Mouse (Mus musculus) kidney, embryonic 16.5 days (tissue): Measurements from ENCODE around the gene Gm26602. TPM values are rescaled to one million over a fixed set of nuclear protein-coding genes. Genes with fewer than 3 reads are reported as not detected.
A peak's percentile ranks its signal among the peaks of the same experiment; 100 is the strongest.
"Not testable (repeated sequence)": the region's sequence is repeated elsewhere in the genome, so short reads cannot be mapped to it uniquely, and the experiment has no call there.

ENCODE experiments used
- ATAC-seq: fragments of 200-750 bp; cut with Nextera tagmentation; 2 replicates; pipeline ENCODE4 v1.8.0; 2017; ENCODE audit warnings: moderate TSS enrichment; ENCODE audit not compliant: low FRiP score, low TSS enrichment
- H3K27ac ChIP-seq: fragments of 300-500 bp; sonication (generic); 2 replicates; pipeline ENCODE4 v1.5.1; 2014; ENCODE audit warnings: low read length
- H3K27me3 ChIP-seq: fragments of 300-500 bp; sonication (generic); 2 replicates; pipeline ENCODE4 v1.6.1; 2014; ENCODE audit warnings: low read length, control low read depth, mixed read lengths; ENCODE audit not compliant: insufficient read depth
- H3K36me3 ChIP-seq: fragments of 300-500 bp; sonication (generic); 2 replicates; pipeline ENCODE4 v1.6.1; 2014; ENCODE audit warnings: low read length, control low read depth, mixed read lengths; ENCODE audit not compliant: insufficient read depth
- H3K4me1 ChIP-seq: fragments of 300-500 bp; sonication (generic); 2 replicates; pipeline ENCODE4 v1.6.1; 2014; ENCODE audit warnings: low read length, control low read depth, mixed read lengths; ENCODE audit not compliant: insufficient read depth
- H3K4me2 ChIP-seq: fragments of 300-500 bp; sonication (generic); replicated peaks from 2 replicates; pipeline ENCODE4 v1.6.1; 2014; ENCODE audit warnings: low read depth, low read length
- H3K4me3 ChIP-seq: fragments of 300-500 bp; sonication (generic); 2 replicates; pipeline ENCODE4 v1.5.1; 2014; ENCODE audit warnings: mild to moderate bottlenecking, low read length
- H3K9ac ChIP-seq: fragments of 300-500 bp; sonication (generic); replicated peaks from 2 replicates; pipeline ENCODE4 v1.6.1; 2014; ENCODE audit warnings: low read length
- H3K9me3 ChIP-seq: fragments of 300-500 bp; sonication (generic); 2 replicates; pipeline ENCODE4 v1.6.1; 2016; ENCODE audit warnings: low read length, control low read depth
- WGBS: fragments of 180-500 bp; shearing (Covaris S2); extraction: QIAGEN DNeasy Blood & Tissue Kit; methylation state at CpG from one replicate; pipeline ENCODE4 v1.1.7; 2014; 5-methylcytosine and 5-hydroxymethylcytosine counted together
- polyA plus RNA-seq: library from polyadenylated mRNA; unstranded; fragments of >200 nt; fragmentation: Nextera tagmentation; extraction: Ambion mirVana; gene quantifications from 2 replicates; pipeline ENCODE4 v1.2.1, GENCODE M21; 2015

Gm26602 gene
- polyA plus RNA-seq, 1 experiment from 2014 or later: not detected

GRCm38 (mm10) chr10:79883297-79884084 lies 27.2 kb upstream of the Gm26602 start:
- Histone ChIP-seq H3K4me3 (no peak overlapping the region), H3K27ac (no peak overlapping the region; the same call in 1 of the 2 replicates), H3K36me3 (no peaks in the 10 kb centered on the region), H3K4me1 (peaks cover 41% of the 10 kb centered on the region), H3K27me3 (no peaks in the 10 kb centered on the region), H3K9me3 (no peaks in the 10 kb centered on the region), H3K9ac (0 out of 2 replicates have a peak overlapping the region, but pooled peaks have one; percentile 13), H3K4me2 (no peak overlapping the region)
- WGBS: 15% methylated on average over 22 of the region's 22 CpGs
- ATAC-seq: no peak

GRCm38 (mm10) chr10:79884446-79884845 lies 26.2 kb upstream of the Gm26602 start:
- Histone ChIP-seq H3K4me1 (peaks cover 39% of the 10 kb centered on the region), H3K9me3 (no peaks in the 10 kb centered on the region), H3K4me3 (no peak overlapping the region), H3K9ac (no peak overlapping the region), H3K4me2 (no peak overlapping the region), H3K36me3 (no peaks in the 10 kb centered on the region), H3K27me3 (no peaks in the 10 kb centered on the region), H3K27ac (no peak overlapping the region)
- 65% methylated on average over 4 of the region's 4 CpGs for WGBS
- no peak for ATAC-seq

GRCm38 (mm10) chr10:79884938-79885337 lies 25.7 kb upstream of the Gm26602 start:
- 57% methylated on average over 2 of the region's 3 CpGs for WGBS
- H3K9me3 ChIP-seq, H3K4me3 ChIP-seq, H3K9ac ChIP-seq, H3K27me3 ChIP-seq, H3K36me3 ChIP-seq, ATAC-seq, H3K27ac ChIP-seq, H3K4me2 ChIP-seq: not testable (repeated sequence)
- peaks cover 34% of the 10 kb centered on the region for H3K4me1 ChIP-seq

- Histone ChIP-seq H3K4me2 (no peak within 1 kb of the TSS), H3K27ac (no peak within 1 kb of the TSS), H3K27me3 (no peaks in the 10 kb centered on the region), H3K9me3 (no peaks in the 10 kb centered on the region), H3K9ac (no peak within 1 kb of the TSS), H3K4me1 (peaks cover 23% of the 10 kb centered on the region), H3K36me3 (no peaks in the 10 kb centered on the region), H3K4me3 (no peak within 1 kb of the TSS)
- 79% methylated on average over 6 of the region's 6 CpGs for WGBS
- no peak for ATAC-seq
These were observed 24.6 kb upstream of the Gm26602 start, which contains the start of gene Elane for GRCm38 (mm10) chr10:79886054-79886453. Gene Elane (plus strand): TSS chr10:79886247.

- Histone ChIP-seq H3K4me1 (peaks cover 20% of the 10 kb centered on the region), H3K36me3 (no peaks in the 10 kb centered on the region), H3K27me3 (no peaks in the 10 kb centered on the region), H3K27ac (no peak overlapping the region), H3K4me3 (no peak overlapping the region), H3K9me3 (no peaks in the 10 kb centered on the region), H3K4me2 (no peak overlapping the region), H3K9ac (no peak overlapping the region)
- ATAC-seq: no peak
- 72% methylated on average over 8 of the region's 8 CpGs for WGBS
These were observed 24.0 kb upstream of the Gm26602 start for GRCm38 (mm10) chr10:79886611-79887010.

GRCm38 (mm10) chr10:79889386-79889785 lies 21.3 kb upstream of the Gm26602 start:
- H3K9ac ChIP-seq: no peak overlapping the region
- H3K4me2 ChIP-seq: no peak overlapping the region
- H3K4me1 ChIP-seq: no peaks in the 10 kb centered on the region
- H3K27ac ChIP-seq: no peak overlapping the region
- no peak for ATAC-seq
- H3K36me3 ChIP-seq: no peaks in the 10 kb centered on the region
- 50% methylated on average over 2 of the region's 2 CpGs for WGBS
- no peaks in the 10 kb centered on the region for H3K27me3 ChIP-seq
- H3K9me3 ChIP-seq: no peaks in the 10 kb centered on the region
- H3K4me3 ChIP-seq: no peak overlapping the region

- no peak within 1 kb of the TSS for H3K27ac ChIP-seq
- H3K9ac ChIP-seq: no peak within 1 kb of the TSS
- ATAC-seq: no peak
- 35% methylated on average over 5 of the region's 5 CpGs for WGBS
- no peak within 1 kb of the TSS for H3K4me2 ChIP-seq
- H3K9me3 ChIP-seq: no peaks in the 10 kb centered on the region
- peaks cover 8% of the 10 kb centered on the region for H3K36me3 ChIP-seq
- H3K27me3 ChIP-seq: no peaks in the 10 kb centered on the region
- no peak within 1 kb of the TSS for H3K4me3 ChIP-seq
- no peaks in the 10 kb centered on the region for H3K4me1 ChIP-seq
These were observed 20.0 kb upstream of the Gm26602 start, which contains the start of gene Cfd for GRCm38 (mm10) chr10:79890670-79891069. Gene Cfd (plus strand): TSS chr10:79890853.

- not testable (repeated sequence) for H3K4me1 ChIP-seq, H3K9ac ChIP-seq, H3K4me2 ChIP-seq, H3K9me3 ChIP-seq, H3K27ac ChIP-seq, H3K27me3 ChIP-seq, H3K4me3 ChIP-seq
- WGBS: 43% methylated on average over 22 of the region's 22 CpGs
- ATAC-seq: 0 out of 2 replicates have a peak, but pooled peaks have one; percentile 16
- peaks cover 26% of the 10 kb centered on the region for H3K36me3 ChIP-seq
These were observed 18.1 kb upstream of the Gm26602 start for GRCm38 (mm10) chr10:79892451-79893118.

- Histone ChIP-seq H3K9me3 (no peaks in the 10 kb centered on the region), H3K9ac (no peak overlapping the region), H3K4me2 (no peak overlapping the region), H3K27me3 (no peaks in the 10 kb centered on the region), H3K36me3 (peaks cover 40% of the 10 kb centered on the region), H3K4me3 (no peak overlapping the region), H3K4me1 (peaks cover 7% of the 10 kb centered on the region; the same call in 1 of the 2 replicates), H3K27ac (no peak overlapping the region)
- 85% methylated on average over 16 of the region's 16 CpGs for WGBS
- ATAC-seq: no peak
These were observed 14.3 kb upstream of the Gm26602 start for GRCm38 (mm10) chr10:79896306-79896705.

- Histone ChIP-seq H3K9ac (no peak overlapping the region), H3K27me3 (no peaks in the 10 kb centered on the region), H3K4me1 (peaks cover 7% of the 10 kb centered on the region; the same call in 1 of the 2 replicates), H3K4me2 (no peak overlapping the region), H3K27ac (no peak overlapping the region), H3K9me3 (no peaks in the 10 kb centered on the region), H3K36me3 (peaks cover 44% of the 10 kb centered on the region), H3K4me3 (no peak overlapping the region)
- WGBS: 76% methylated on average over 13 of the region's 13 CpGs
- ATAC-seq: no peak
These were observed 13.8 kb upstream of the Gm26602 start for GRCm38 (mm10) chr10:79896814-79897213.
